Mouse (Mus musculus) hindbrain, embryonic 16.5 days (tissue): Measurements from ENCODE around the gene Mcu. TPM values are rescaled to one million over a fixed set of nuclear protein-coding genes. Genes with fewer than 3 reads are reported as not detected.

Experiments used
- ATAC-seq: fragments of 200-750 bp; cut with Nextera tagmentation; 2 replicates; pipeline ENCODE4 v1.8.0; 2017; ENCODE audit warnings: moderate TSS enrichment, moderate library complexity
- H3K27ac ChIP-seq: fragments of 300-500 bp; sonication (generic); 2 replicates; pipeline ENCODE4 v1.5.1; 2014; ENCODE audit warnings: low read depth, mild to moderate bottlenecking, control low read depth, low read length, moderate library complexity
- H3K27me3 ChIP-seq: fragments of 300-500 bp; sonication (generic); replicated peaks from 2 replicates; pipeline ENCODE4 v1.6.1; 2014; ENCODE audit warnings: low read length; ENCODE audit not compliant: control insufficient read depth, insufficient read depth
- H3K36me3 ChIP-seq: fragments of 300-500 bp; sonication (generic); 2 replicates; pipeline ENCODE4 v1.6.1; 2014; ENCODE audit warnings: mild to moderate bottlenecking, low read length, moderate library complexity, mixed read lengths; ENCODE audit not compliant: control insufficient read depth, insufficient read depth
- H3K4me1 ChIP-seq: fragments of 300-500 bp; sonication (generic); 2 replicates; pipeline ENCODE4 v1.6.1; 2014; ENCODE audit warnings: low read depth, low read length; ENCODE audit not compliant: control insufficient read depth, insufficient read depth
- H3K4me2 ChIP-seq: fragments of 300-500 bp; sonication (generic); 2 replicates; pipeline ENCODE4 v1.6.1; 2014; ENCODE audit warnings: mild to moderate bottlenecking, low read length, control low read depth, moderate library complexity
- H3K4me3 ChIP-seq: fragments of 300-500 bp; sonication (generic); 2 replicates; pipeline ENCODE4 v1.5.1; 2014; ENCODE audit warnings: mild to moderate bottlenecking, low read length, control low read depth, moderate library complexity
- H3K9ac ChIP-seq: fragments of 300-500 bp; sonication (generic); 2 replicates; pipeline ENCODE4 v1.6.1; 2014; ENCODE audit warnings: low read depth, mild to moderate bottlenecking, control low read depth, low read length, moderate library complexity
- H3K9me3 ChIP-seq: fragments of 300-500 bp; sonication (generic); 2 replicates; pipeline ENCODE4 v1.6.1; 2014; ENCODE audit warnings: mild to moderate bottlenecking, low read length, moderate library complexity; ENCODE audit not compliant: control insufficient read depth
- WGBS: fragments of 180-500 bp; shearing (Covaris S2); extraction: QIAGEN DNeasy Blood & Tissue Kit; methylation state at CpG from one replicate; pipeline ENCODE4 v1.1.7; 2014; 5-methylcytosine and 5-hydroxymethylcytosine counted together
- polyA plus RNA-seq: library from polyadenylated mRNA; unstranded; fragments of >200 nt; fragmentation: Nextera tagmentation; extraction: Ambion mirVana; gene quantifications from 2 replicates; pipeline ENCODE4 v1.2.1, GENCODE M21; 2015

The Mcu gene
- polyA plus RNA-seq, 1 experiment from 2014 or later: 35.7 TPM

GRCm38 (mm10) chr10:59413711-59414110, 202.8 kb downstream of the Mcu start:
- no peak for ATAC-seq
- H3K9me3 ChIP-seq: no peaks in the 10 kb centered on the region
- H3K27ac ChIP-seq: no peak overlapping the region
- H3K36me3 ChIP-seq: no peaks in the 10 kb centered on the region
- no peak overlapping the region for H3K4me3 ChIP-seq
- no peak overlapping the region for H3K9ac ChIP-seq
- H3K4me1 ChIP-seq: no peaks in the 10 kb centered on the region
- H3K4me2 ChIP-seq: no peak overlapping the region
- WGBS: 92% methylated on average over 4 of the region's 4 CpGs
- no peaks in the 10 kb centered on the region for H3K27me3 ChIP-seq

GRCm38 (mm10) chr10:59410264-59410663, 206.2 kb downstream of the Mcu start:
- Histone ChIP-seq H3K27ac (no peak overlapping the region), H3K4me1 (no peaks in the 10 kb centered on the region), H3K27me3 (no peaks in the 10 kb centered on the region), H3K36me3 (no peaks in the 10 kb centered on the region), H3K4me2 (no peak overlapping the region), H3K9ac (no peak overlapping the region), H3K9me3 (no peaks in the 10 kb centered on the region), H3K4me3 (no peak overlapping the region)
- 85% methylated on average over 12 of the region's 12 CpGs for WGBS
- no peak for ATAC-seq

GRCm38 (mm10) chr10:59408499-59408898, 208.0 kb downstream of the Mcu start:
- H3K4me3 ChIP-seq: no peak overlapping the region
- H3K4me1 ChIP-seq: no peaks in the 10 kb centered on the region
- ATAC-seq: no peak
- no peak overlapping the region for H3K9ac ChIP-seq
- H3K36me3 ChIP-seq: no peaks in the 10 kb centered on the region
- no peak overlapping the region for H3K4me2 ChIP-seq
- H3K27ac ChIP-seq: no peak overlapping the region
- WGBS: 68% methylated on average over 6 of the region's 6 CpGs
- H3K9me3 ChIP-seq: no peaks in the 10 kb centered on the region
- no peaks in the 10 kb centered on the region for H3K27me3 ChIP-seq

GRCm38 (mm10) chr10:59403793-59404149, 212.7 kb downstream of the Mcu start:
- WGBS: 74% methylated on average over 10 of the region's 10 CpGs
- H3K4me3 ChIP-seq: no peak overlapping the region
- H3K9me3 ChIP-seq: peaks cover 2% of the 10 kb centered on the region; the same call in 1 of the 2 replicates
- no peak overlapping the region for H3K27ac ChIP-seq
- ATAC-seq: no peak
- H3K4me2 ChIP-seq: no peak overlapping the region
- no peaks in the 10 kb centered on the region for H3K27me3 ChIP-seq
- H3K4me1 ChIP-seq: no peaks in the 10 kb centered on the region
- no peaks in the 10 kb centered on the region for H3K36me3 ChIP-seq
- no peak overlapping the region for H3K9ac ChIP-seq

GRCm38 (mm10) chr10:59402899-59403792, 213.3 kb downstream of the Mcu start, which contains the start of gene Pla2g12b:
Gene Pla2g12b, plus strand, starts transcription at chr10:59403660.
- H3K27ac ChIP-seq: no peak within 1 kb of the TSS
- H3K4me2 ChIP-seq: no peak within 1 kb of the TSS
- no peaks in the 10 kb centered on the region for H3K36me3 ChIP-seq
- no peaks in the 10 kb centered on the region for H3K4me1 ChIP-seq
- ATAC-seq: no peak
- 81% methylated on average over 21 of the region's 21 CpGs for WGBS
- no peak within 1 kb of the TSS for H3K4me3 ChIP-seq
- H3K9ac ChIP-seq: no peak within 1 kb of the TSS
- H3K27me3 ChIP-seq: no peaks in the 10 kb centered on the region
- H3K9me3 ChIP-seq: peaks cover 2% of the 10 kb centered on the region; the same call in 1 of the 2 replicates

Other genes with a start within 250 kb of the Mcu start
- gene Gm10273, start 221.1 kb downstream of the Mcu start, polyA plus RNA-seq: 3.1 and 13.3 TPM in 2 replicates
- not detected in 2 replicates for gene Pla2g12b, start 213.0 kb downstream of the Mcu start, polyA plus RNA-seq
- gene Oit3, start 174.9 kb downstream of the Mcu start, polyA plus RNA-seq: 0.20 and 0.48 TPM in 2 replicates
- gene Gm10322, start 629 bp downstream of the Mcu start, polyA plus RNA-seq: not detected in 2 replicates
- 85.0 and 87.1 TPM in 2 replicates for gene Micu1, start 85.8 kb upstream of the Mcu start, polyA plus RNA-seq